Mouse (Mus musculus) retina, postnatal 7 days (tissue): ENCODE results near the gene Surf1.

Source experiments
- DNase-seq: peaks from one replicate; pipeline ENCODE4 v3.0.0-alpha.2; 2012; ENCODE audit warnings: low read depth, low spot score

The Surf1 gene

DNA sequence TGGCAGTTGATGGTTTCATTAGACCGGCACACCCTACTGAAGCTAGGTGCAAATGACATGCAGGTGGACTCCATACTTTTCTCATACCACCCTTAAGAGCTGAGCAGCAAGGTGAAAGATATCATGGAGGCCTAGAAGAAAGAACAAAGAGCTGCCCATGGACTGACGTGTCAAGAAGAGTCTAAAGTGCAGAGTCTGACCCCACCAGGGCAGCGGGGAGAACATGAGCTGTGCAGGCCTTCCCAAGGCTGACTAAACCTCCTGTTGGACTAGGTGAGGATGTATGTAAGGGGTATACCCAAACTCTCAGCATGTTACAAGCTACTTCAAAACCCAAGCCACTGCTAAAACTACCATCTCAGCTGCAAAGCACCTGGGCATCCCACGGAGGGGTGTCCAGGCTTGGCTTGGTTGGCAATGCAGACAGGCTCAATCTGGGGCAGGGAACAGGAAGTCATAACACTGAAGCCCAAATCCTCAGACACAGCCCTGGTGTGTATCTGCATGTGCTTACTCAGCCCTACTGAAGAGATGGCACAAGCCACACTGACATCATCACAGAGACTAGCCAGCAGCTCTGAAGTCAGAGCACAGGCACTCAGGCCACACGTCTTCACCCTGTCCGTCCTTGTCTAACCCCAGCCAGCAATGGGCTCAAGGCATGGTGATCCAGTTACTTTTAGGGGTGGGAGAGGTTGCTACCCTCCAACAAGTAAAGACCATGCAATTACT, 11.6 kb upstream of the Surf1 start:
- no peak for DNase-seq

- no peak for DNase-seq
Measured at GRCm38 (mm10) chr2:26921784-26922183, 5.5 kb upstream of the Surf1 start.

GRCm38 (mm10) chr2:26920190-26920855, 4.0 kb upstream of the Surf1 start:
- DNase-seq: no peak

DNA sequence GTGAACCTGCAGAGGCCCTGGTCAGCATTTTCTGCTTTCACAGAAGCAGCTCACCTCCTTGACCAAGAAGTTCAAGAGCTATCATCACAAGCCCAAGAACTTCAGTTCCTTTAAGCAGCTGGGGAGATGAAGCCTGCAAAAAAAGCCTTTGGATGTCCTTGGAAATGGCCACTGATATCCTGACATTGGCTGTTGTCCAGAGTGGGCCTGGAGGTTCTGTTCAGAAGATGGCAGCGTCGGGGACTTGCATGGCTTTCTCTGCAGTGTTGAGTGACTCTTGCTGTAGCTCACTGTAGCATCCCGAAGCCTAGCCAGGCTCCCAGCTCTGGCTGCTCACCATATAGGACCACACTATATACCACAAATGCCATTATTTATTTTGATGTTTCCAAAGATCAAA, 3.4 kb upstream of the Surf1 start:
- DNase-seq: no peak

DNA sequence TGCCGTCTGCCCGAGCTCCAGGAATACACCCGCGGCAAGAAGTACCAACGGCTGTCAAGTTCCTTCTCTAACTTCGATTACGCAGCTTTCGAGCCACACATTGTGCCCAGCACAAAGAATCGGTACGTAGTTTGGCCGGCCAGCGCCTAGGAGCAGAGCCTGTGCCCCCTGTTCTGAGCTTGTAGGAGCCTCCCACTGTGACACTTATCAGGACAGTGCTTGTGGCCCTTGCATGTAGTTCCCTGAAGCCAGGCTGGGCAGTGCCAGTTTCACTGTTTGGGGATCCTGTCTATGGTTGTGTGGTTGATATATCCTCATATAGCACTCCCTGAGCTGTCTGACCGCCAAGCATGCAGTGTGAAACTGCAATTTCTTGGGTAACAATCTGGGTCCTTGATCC, 408 bp upstream of the Surf1 start:
- no peak for DNase-seq

DNA sequence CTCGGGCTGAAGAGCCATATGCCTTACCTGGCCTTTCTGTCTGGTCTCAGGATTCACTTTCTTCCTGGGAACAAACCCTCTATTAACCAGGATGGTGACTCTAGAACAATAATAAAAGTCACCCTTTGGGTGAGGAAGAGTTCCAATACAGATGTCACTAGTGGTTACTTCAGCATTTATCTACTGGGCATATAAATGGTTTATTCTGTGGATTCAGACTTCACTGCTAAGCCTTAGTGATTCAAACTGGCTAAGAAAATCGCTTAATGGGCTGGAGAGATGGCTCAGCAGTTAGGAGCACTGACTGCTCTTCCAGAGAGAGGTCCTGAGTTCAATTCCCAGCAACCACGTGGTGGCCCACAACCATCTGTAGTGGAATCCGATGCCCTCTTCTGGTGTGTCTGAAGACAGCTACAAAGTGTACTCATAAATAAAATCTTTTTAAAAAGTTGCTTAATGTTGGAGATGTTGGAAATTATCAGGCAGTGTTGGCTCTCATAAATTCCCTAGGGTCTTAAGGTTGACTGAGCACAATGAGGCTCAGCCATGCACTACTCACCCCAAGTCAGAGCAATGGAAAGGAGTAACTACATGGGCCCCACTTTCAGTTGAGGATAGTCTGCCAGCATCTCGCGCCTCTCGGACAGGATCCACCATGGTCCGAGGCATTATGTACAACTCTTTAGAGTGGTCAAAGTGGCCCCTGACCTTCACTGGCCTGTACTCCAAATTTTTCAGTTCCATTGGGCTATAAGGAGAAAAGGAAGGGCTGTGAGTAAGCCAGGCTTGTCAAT, 2.0 kb downstream of the Surf1 start:
- DNase-seq: no peak

- DNase-seq: no peak
Measured at GRCm38 (mm10) chr2:26913416-26914147, 2.7 kb downstream of the Surf1 start.

DNA sequence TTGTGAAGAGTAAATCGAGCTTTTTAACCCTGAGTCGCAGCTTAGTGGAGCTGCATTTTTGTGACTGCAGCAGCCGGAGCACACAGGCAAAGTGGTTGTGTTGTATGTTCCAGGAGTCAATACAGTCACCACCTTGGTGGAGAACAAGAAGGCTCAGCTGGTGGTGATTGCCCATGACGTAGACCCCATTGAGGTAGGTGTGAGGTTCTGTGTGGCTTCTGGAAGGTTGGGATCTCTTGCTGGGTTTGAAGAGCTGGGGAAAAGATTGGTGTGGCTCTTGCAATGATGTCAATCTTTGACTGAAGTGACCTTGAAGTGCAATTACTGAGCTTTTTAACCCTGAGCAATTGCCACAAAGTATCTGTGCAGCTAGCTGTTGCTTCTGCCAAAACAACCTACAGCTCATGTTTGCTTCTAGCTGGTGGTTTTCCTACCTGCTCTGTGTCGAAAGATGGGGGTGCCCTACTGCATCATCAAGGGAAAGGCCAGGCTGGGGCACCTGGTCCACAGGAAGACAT, 4.0 kb downstream of the Surf1 start:
- DNase-seq: no peak

DNA sequence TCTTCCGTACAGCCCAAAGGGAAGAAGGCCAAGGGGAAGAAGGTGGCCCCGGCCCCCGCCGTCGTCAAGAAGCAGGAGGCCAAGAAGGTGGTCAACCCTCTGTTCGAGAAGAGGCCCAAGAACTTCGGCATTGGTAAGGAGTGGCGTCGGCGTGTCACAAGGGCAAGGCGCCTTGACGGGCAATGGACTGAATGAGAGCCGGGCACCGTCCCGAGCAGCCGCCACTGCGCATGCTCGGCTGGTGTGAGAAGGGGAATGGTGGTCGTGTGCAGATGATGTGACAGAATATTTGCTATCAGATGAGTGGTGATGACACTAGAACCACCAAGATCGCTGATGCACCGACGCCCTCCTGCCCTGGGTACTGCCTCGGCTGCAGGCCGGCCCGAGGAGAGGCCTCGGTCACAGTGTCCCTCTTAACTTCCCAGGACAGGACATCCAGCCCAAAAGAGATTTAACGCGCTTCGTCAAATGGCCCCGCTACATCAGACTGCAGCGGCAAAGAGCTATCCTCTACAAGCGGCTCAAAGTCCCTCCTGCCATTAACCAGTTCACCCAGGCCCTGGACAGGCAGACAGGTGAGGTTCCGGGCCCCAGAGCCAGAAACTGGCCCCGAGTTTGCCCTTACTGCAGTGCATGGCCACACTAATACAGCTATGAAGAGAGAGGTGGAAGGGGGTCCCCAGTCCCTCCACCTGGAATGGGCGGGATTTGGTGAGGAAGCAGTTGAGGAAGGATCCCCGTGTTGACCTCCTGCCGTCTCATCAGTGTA, 5.2 kb downstream of the Surf1 start:
- DNase-seq: peak; percentile 67

- peak; percentile 99 for DNase-seq
Measured at GRCm38 (mm10) chr2:26910124-26910993, 6.0 kb downstream of the Surf1 start, which contains the start of the genes Med22 and Rpl7a. TSS of gene Med22 (minus strand) at chr2:26910677. TSS of gene Rpl7a (plus strand) at chr2:26910764.

DNA sequence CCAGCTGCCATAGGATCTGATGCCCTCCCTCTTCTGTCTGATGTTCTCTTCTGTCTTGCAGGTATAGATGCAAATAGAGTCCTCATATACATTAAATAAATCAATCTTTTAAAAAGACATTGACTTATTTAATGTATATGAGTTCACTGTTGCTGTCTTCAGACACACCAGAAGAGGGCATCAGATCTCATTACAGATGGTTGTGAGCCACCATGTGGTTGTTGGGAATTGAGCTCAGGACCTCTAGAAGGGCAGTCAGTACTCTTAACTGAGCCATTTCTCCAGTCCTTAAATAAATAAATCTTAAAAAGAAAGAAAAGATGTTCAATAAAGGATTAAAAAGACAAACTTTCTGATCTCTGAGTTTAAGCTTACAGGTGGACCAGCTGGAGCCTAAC, 6.9 kb downstream of the Surf1 start:
- no peak for DNase-seq

DNA sequence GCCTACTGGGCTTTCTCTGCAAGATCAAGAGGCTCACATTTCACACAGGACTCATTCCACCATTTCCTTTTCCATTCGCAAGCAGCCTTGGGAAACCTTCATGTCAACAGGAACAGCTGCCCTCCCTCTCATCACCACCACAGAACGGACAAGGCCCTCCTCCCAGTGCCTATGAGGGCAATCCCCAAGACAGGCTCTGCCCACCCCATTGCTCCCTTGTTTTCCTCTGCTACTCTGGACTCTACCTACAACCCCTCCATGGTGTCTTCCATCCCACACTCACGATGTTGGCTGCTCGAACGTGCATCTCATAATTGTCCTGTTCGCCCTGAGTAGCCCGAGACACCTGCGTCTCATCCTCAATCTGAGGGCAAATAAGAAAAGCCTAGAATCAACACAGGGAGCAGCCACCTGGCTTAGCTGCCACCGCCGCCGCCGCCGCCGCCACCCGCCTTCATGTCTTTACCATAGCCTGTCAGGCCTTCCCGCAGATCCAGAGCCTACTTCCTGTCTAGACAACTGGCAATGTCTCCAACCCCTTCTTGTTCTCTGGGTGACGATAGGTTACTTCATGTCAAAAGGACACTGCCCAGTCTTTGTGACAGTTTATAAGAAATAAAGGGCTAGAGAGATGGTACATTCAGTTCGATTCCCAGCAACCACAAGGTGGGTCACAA, 7.5 kb downstream of the Surf1 start:
- DNase-seq: no peak

DNA sequence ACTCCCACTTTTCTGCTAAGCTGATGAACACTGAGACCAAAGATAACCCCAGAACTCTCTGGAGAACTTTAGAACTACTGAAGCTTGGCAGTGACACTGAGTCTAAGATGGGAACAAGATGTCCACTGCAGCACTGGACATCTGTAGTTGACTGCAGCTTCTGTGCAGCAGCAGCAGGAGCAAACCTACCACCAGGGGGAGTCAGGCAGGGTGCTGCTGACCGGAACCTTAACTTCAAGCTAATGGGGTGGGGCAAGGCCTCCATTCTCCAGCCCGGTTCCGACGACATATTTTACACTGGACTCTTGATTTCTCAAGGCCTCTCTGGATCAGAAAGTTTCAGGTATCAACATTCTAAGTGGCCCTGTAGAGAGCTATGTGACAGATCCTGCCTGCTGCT, 9.2 kb downstream of the Surf1 start:
- no peak for DNase-seq

- no peak for DNase-seq
Measured at GRCm38 (mm10) chr2:26906431-26906830, 9.9 kb downstream of the Surf1 start.

GRCm38 (mm10) chr2:26905936-26906335, 10.4 kb downstream of the Surf1 start:
- no peak for DNase-seq

DNA sequence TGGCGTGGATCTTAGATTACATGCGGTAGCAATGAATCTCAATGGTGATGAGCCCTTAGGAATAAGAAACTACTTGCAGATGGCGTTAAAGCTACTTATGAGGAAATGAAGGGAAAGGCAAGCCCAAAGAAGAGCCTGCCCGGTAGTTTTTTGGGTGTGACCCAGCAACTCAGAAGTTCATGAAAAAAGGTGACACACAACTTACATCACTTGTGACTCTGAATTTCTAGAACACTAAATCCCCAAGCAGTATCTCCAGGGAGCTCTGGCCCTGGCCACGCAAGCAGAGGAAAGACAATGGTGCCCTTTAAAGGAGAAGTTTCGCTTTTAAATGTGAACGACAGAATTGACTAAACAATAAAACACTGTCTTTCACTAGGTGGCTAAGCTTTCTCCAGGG, 13.0 kb downstream of the Surf1 start:
- DNase-seq: no peak

DNA sequence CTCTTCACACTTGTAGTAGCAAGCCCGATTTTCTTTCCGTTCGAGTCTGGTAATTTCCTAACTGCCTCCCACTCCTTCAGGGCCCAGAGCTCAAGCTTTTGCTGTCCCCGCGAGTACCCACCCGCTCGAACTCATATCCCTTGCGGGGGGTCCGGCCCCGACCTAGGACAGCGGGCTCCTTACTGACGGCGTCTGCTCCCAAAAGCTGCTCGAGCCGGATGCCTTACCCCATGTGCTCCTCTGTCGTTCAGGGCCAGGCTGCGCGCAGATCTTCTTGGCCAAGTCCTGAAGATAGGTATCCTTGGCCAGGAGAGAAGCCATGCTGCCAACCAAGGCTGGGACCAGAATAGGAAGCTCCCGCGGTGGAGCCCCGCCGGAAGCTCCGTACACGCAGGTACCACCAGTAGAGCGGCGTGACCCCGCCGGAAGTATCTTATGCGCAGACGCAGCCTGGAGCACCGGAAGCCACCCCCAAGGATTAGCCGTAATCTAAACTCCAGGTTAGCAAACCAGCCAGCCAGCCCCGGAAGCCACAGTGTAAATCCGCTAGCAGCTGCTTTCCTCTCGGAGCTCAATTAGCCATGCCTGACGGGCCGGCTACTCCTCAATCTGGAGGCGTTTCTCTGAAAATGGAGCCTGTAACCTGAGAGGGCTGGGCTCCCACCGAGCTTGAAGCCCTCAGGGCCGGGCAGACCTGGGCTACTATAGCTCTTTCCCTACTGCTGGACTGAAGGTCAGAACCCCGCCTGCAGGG, 13.7 kb downstream of the Surf1 start, which contains the start of gene Surf6:
Surf6 (minus strand) TSS at position 413 of the 754 bp plus-strand sequence.
- peak; percentile 92 for DNase-seq

DNA sequence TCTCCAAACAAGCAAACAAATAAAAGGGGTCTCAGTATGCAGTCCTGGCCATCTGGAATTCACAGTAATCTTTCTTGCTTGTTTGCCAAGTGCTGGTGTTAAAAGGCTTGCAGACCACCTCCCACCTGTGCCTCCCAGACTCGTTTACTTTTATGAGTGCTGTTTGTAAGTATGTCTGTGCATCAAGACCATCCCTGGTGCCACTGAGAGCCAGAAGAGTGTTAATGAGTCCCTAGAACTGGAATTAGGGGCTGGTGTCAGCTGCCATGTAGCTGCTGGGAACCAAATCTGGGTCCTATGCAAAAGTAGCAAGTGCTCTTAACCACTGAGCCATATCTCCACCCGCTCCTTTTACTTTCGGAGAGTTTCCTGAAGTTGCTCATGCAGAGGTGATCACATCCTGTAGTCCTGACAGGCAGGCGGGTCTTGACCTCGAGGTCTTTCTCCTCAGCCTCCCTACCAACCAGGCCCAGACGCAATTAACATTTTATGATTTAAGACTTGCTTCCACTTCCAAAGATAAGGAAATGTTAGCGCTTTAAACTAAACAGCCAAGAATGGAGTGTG, 14.4 kb downstream of the Surf1 start:
- no peak for DNase-seq
